Mouse (Mus musculus) midbrain, embryonic 16.5 days (tissue): Measurements from ENCODE around the gene Pgap3. TPM values are rescaled to one million over a fixed set of nuclear protein-coding genes. Genes with fewer than 3 reads are reported as not detected.

Source experiments
- ATAC-seq: fragments of 200-750 bp; cut with Nextera tagmentation; 2 replicates; pipeline ENCODE4 v1.8.0; 2017; ENCODE audit warnings: moderate TSS enrichment
- H3K27ac ChIP-seq: fragments of 300-500 bp; sonication (generic); 2 replicates; pipeline ENCODE4 v1.5.1; 2014; ENCODE audit warnings: mild to moderate bottlenecking, low read length, mixed read lengths
- H3K27me3 ChIP-seq: fragments of 300-500 bp; sonication (generic); 2 replicates; pipeline ENCODE4 v1.6.1; 2014; ENCODE audit warnings: low read depth, low read length, mixed read lengths; ENCODE audit not compliant: control insufficient read depth, insufficient read depth
- H3K36me3 ChIP-seq: fragments of 300-500 bp; sonication (generic); 2 replicates; pipeline ENCODE4 v1.6.1; 2014; ENCODE audit warnings: mild to moderate bottlenecking, low read length, moderate library complexity, mixed read lengths; ENCODE audit not compliant: control insufficient read depth, insufficient read depth
- H3K4me1 ChIP-seq: fragments of 300-500 bp; sonication (generic); 2 replicates; pipeline ENCODE4 v1.6.1; 2014; ENCODE audit warnings: mild to moderate bottlenecking, low read length, mixed read lengths; ENCODE audit not compliant: control insufficient read depth, insufficient read depth
- H3K4me2 ChIP-seq: fragments of 300-500 bp; sonication (generic); 2 replicates; pipeline ENCODE4 v1.6.1; 2014; ENCODE audit warnings: mild to moderate bottlenecking, low read length, mixed read lengths
- H3K4me3 ChIP-seq: fragments of 300-500 bp; sonication (generic); 2 replicates; pipeline ENCODE4 v1.5.1; 2014; ENCODE audit warnings: low read depth, mild to moderate bottlenecking, low read length, moderate library complexity, mixed read lengths
- H3K9ac ChIP-seq: fragments of 300-500 bp; sonication (generic); 2 replicates; pipeline ENCODE4 v1.6.1; 2014; ENCODE audit warnings: low read depth, low read length, mixed read lengths
- H3K9me3 ChIP-seq: fragments of 300-500 bp; sonication (generic); replicated peaks from 2 replicates; pipeline ENCODE4 v1.6.1; 2014; ENCODE audit warnings: mild to moderate bottlenecking, low read length, mixed read lengths; ENCODE audit not compliant: control insufficient read depth, poor library complexity, severe bottlenecking
- WGBS: fragments of 180-500 bp; shearing (Covaris S2); extraction: QIAGEN DNeasy Blood & Tissue Kit; methylation state at CpG from one replicate; pipeline ENCODE4 v1.1.7; 2014; 5-methylcytosine and 5-hydroxymethylcytosine counted together
- polyA plus RNA-seq: library from polyadenylated mRNA; unstranded; fragments of >200 nt; fragmentation: Nextera tagmentation; extraction: Ambion mirVana; gene quantifications from 2 replicates; pipeline ENCODE4 v1.2.1, GENCODE M21; 2015

Pgap3 gene
- polyA plus RNA-seq, 1 experiment from 2014 or later = 7.4 TPM

GRCm38 (mm10) chr11:98348083-98348961, 52.0 kb downstream of the Pgap3 start, which contains the start of gene Ppp1r1b:
Gene Ppp1r1b (plus strand): TSS chr11:98348404.
- under 1% methylated on average over 39 of the region's 55 CpGs for WGBS
- Histone ChIP-seq H3K27ac (no peak within 1 kb of the TSS), H3K4me1 (peaks cover 15% of the 10 kb centered on the region), H3K9me3 (no peaks in the 10 kb centered on the region), H3K36me3 (no peaks in the 10 kb centered on the region), H3K4me3 (peak within 1 kb of the TSS; percentile 67), H3K9ac (peak within 1 kb of the TSS; percentile 70), H3K4me2 (peak within 1 kb of the TSS; percentile 100), H3K27me3 (peaks cover 62% of the 10 kb centered on the region)
- peak; percentile 71 for ATAC-seq

- Histone ChIP-seq H3K4me2 (peak overlapping the region; percentile 100), H3K27me3 (peaks cover 59% of the 10 kb centered on the region), H3K36me3 (no peaks in the 10 kb centered on the region), H3K4me1 (peaks cover 15% of the 10 kb centered on the region), H3K9me3 (no peaks in the 10 kb centered on the region), H3K9ac (0 out of 2 replicates have a peak overlapping the region, but pooled peaks have one; percentile 70), H3K4me3 (no peak overlapping the region; the same call in 1 of the 2 replicates), H3K27ac (no peak overlapping the region)
- WGBS = 2% methylated on average over 9 of the region's 12 CpGs
- no peak for ATAC-seq
Observed at GRCm38 (mm10) chr11:98347385-98348082, 52.8 kb downstream of the Pgap3 start.

- Histone ChIP-seq H3K4me3 (no peak overlapping the region), H3K4me1 (peaks cover 15% of the 10 kb centered on the region), H3K36me3 (no peaks in the 10 kb centered on the region), H3K27ac (no peak overlapping the region), H3K4me2 (no peak overlapping the region), H3K9ac (no peak overlapping the region), H3K27me3 (peaks cover 61% of the 10 kb centered on the region), H3K9me3 (no peaks in the 10 kb centered on the region)
- ATAC-seq = no peak
- WGBS = 6% methylated on average over 9 of the region's 9 CpGs
Observed at GRCm38 (mm10) chr11:98346168-98346567, 54.1 kb downstream of the Pgap3 start.

GRCm38 (mm10) chr11:98345253-98345652, 55.0 kb downstream of the Pgap3 start:
- Histone ChIP-seq H3K9ac (peak overlapping the region; percentile 11; the same call in 1 of the 2 replicates), H3K9me3 (no peaks in the 10 kb centered on the region), H3K4me3 (0 out of 2 replicates have a peak overlapping the region, but pooled peaks have one; percentile 7), H3K4me1 (peaks cover 15% of the 10 kb centered on the region), H3K4me2 (peak overlapping the region; percentile 48), H3K27me3 (peaks cover 55% of the 10 kb centered on the region), H3K27ac (no peak overlapping the region), H3K36me3 (no peaks in the 10 kb centered on the region)
- no peak for ATAC-seq
- WGBS = under 1% methylated on average over 14 of the region's 14 CpGs

GRCm38 (mm10) chr11:98342000-98342945, 58.0 kb downstream of the Pgap3 start:
- WGBS = under 1% methylated on average over 26 of the region's 29 CpGs
- Histone ChIP-seq H3K9ac (peak overlapping the region; percentile 27), H3K27ac (no peak overlapping the region), H3K36me3 (no peaks in the 10 kb centered on the region), H3K4me1 (peaks cover 7% of the 10 kb centered on the region), H3K27me3 (peaks cover 52% of the 10 kb centered on the region), H3K9me3 (no peaks in the 10 kb centered on the region), H3K4me2 (peak overlapping the region; percentile 55), H3K4me3 (peak overlapping the region; percentile 26)
- ATAC-seq = peak; percentile 32; the same call in 1 of the 2 replicates

GRCm38 (mm10) chr11:98341174-98341573, 59.1 kb downstream of the Pgap3 start:
- H3K4me3 ChIP-seq = no peak overlapping the region
- WGBS = 69% methylated on average over 4 of the region's 4 CpGs
- peaks cover 7% of the 10 kb centered on the region for H3K4me1 ChIP-seq
- no peak for ATAC-seq
- H3K27ac ChIP-seq = no peak overlapping the region
- no peaks in the 10 kb centered on the region for H3K9me3 ChIP-seq
- H3K4me2 ChIP-seq = no peak overlapping the region
- H3K27me3 ChIP-seq = peaks cover 51% of the 10 kb centered on the region
- no peak overlapping the region for H3K9ac ChIP-seq
- H3K36me3 ChIP-seq = no peaks in the 10 kb centered on the region

GRCm38 (mm10) chr11:98340597-98340996, 59.7 kb downstream of the Pgap3 start:
- H3K4me2 ChIP-seq = no peak overlapping the region
- H3K4me3 ChIP-seq = no peak overlapping the region
- 4% methylated on average over 4 of the region's 4 CpGs for WGBS
- H3K27me3 ChIP-seq = peaks cover 54% of the 10 kb centered on the region
- no peak for ATAC-seq
- no peaks in the 10 kb centered on the region for H3K36me3 ChIP-seq
- H3K4me1 ChIP-seq = peaks cover 7% of the 10 kb centered on the region
- no peak overlapping the region for H3K9ac ChIP-seq
- H3K9me3 ChIP-seq = no peaks in the 10 kb centered on the region
- no peak overlapping the region for H3K27ac ChIP-seq

- Histone ChIP-seq H3K9ac (peak overlapping the region; percentile 66; the same call in 1 of the 2 replicates), H3K4me3 (peak overlapping the region; percentile 62), H3K4me1 (peaks cover 5% of the 10 kb centered on the region), H3K27me3 (peaks cover 60% of the 10 kb centered on the region), H3K27ac (peak overlapping the region; percentile 81), H3K36me3 (no peaks in the 10 kb centered on the region), H3K9me3 (no peaks in the 10 kb centered on the region), H3K4me2 (peak overlapping the region; percentile 98)
- ATAC-seq = no peak
- WGBS = 8% methylated on average over 11 of the region's 11 CpGs
Observed at GRCm38 (mm10) chr11:98339679-98340287, 60.5 kb downstream of the Pgap3 start.
